ENCODE assay signal across 10 mouse cellular contexts in the genomic region with DNA sequence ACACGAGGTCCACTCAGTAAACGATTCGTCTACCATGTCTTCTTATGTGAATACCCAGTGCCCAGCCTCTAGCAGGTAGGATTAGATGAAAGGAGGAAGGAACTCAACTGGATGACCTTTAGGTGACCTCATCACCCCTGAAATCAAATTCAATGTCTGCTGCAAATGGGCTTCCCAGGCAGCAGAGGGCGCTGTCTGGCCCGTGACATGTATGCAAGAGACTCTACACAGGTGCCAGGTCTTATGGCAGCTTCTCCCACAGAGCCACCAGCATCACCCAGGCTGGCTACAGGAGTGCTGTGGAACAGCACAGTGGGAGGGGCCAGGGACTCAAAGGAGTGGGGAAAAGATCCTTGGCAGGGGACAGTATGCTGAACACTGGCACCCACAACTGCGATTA.
DNase-seq lines count a peak whose midpoint lies in the region; ATAC-seq and TF ChIP-seq lines count a peak whose summit lies in the region.
"Had no signal": no experiment of that assay in that cellular context is flagged by ENCODE, and none has a peak within 500 bp of the region (broad histone marks: within the 10 kb centered on the region; RNA-seq: fewer than 3 reads in every experiment).

No protein-coding gene starts in this region.

- H3K4me2 ChIP-seq in liver, postnatal 0 days (ENCODE audit: low read depth, low read length) = no peak overlapping the region
- H3K4me2 ChIP-seq: heart, embryonic 11.5 days had no signal

- H3K27ac ChIP-seq in liver, postnatal 0 days (ENCODE audit: low read depth) = no peak overlapping the region

- no peak for TF ChIP-seq EP300 in liver, postnatal 0 days (IDR thresholded peaks at IDR 0.05; ENCODE audit: low read depth)

- TF ChIP-seq CTCF in liver, postnatal 0 days (IDR thresholded peaks at IDR 0.05; ENCODE audit: low read depth) = peak; percentile 39; the same call in 1 of the 2 replicates

- 46% methylated on average over 6 of the region's 6 CpGs for WGBS in liver, postnatal 0 days (ENCODE audit: insufficient replicate concordance)

- no peaks in the 10 kb centered on the region for H3K36me3 ChIP-seq in liver, postnatal 0 days (replicated peaks; ENCODE audit: insufficient read depth, low read length)

- peaks cover 29% of the 10 kb centered on the region for H3K27me3 ChIP-seq in liver, postnatal 0 days (ENCODE audit: insufficient read depth, low read length)

- no peak for ATAC-seq in liver, postnatal 0 days

- DNase-seq in cerebellum, adult 18-20 months = peak; percentile 44 to 61
- DNase-seq in cerebellum, adult 8-10 months = no peak
- no peak for DNase-seq in liver, postnatal 0 days
- DNase-seq in liver (no peak), ZHBTc4 (ENCODE audit: low read depth, low spot score) (peak; percentile 84)
- DNase-seq in mesoderm, embryonic 11.5 days (ENCODE audit: low read depth, low spot score) = peak; percentile 33
- DNase-seq in frontal cortex, postnatal 25 days (ENCODE audit: low spot score in 2 of 2) = no peak
- DNase-seq in Muller cell, postnatal 12 days (ENCODE audit: inconsistent ontology term) = no peak
- DNase-seq: spleen, adult 18-20 months had no signal

- H3K9me3 ChIP-seq in liver, postnatal 0 days (ENCODE audit: low read length) = no peaks in the 10 kb centered on the region

- 0 out of 2 replicates have a peak, but pooled peaks cover 2% of the 10 kb centered on the region for H3K4me1 ChIP-seq in liver, postnatal 0 days (ENCODE audit: insufficient read depth)

- H3K9ac ChIP-seq in liver, postnatal 0 days (replicated peaks) = no peak overlapping the region

- no peak overlapping the region for H3K4me3 ChIP-seq in liver, postnatal 0 days (ENCODE audit: low read depth, low read length)

Comparison
In these comparisons a context has a peak if more than half of its experiments do, and no peak if none do; other contexts are left out.
1. DNase-seq: peak in cerebellum, adult 18-20 months (2 of 2), ZHBTc4 (single experiment) and mesoderm, embryonic 11.5 days (single experiment); none in cerebellum, adult 8-10 months (single experiment), liver, postnatal 0 days (single experiment), liver (single experiment), frontal cortex, postnatal 25 days (0 of 2) and Muller cell, postnatal 12 days (single experiment).